ENCODE assay signal across 13 mouse cellular contexts in the genomic region with DNA sequence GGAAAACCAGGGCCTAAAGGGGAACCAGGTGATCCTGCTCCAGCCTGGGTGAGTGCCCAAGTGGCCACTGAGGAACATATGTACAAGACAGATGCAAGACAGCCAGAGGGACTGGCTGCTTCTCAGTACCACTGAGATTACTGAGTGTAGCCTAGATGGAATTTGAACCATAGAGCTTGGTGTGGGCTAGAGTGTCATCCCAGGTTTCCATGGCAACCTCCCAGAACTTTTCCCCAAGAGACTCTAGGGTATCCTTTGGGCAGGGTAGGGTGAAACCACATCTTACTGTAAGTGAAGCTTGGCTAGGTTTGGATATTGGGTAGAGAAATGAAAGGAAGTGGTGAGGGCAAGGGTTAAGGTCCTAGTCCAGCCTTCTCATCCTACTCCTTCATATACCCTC.
"Had no signal": no experiment of that assay in that cellular context is flagged by ENCODE, and none has a peak within 500 bp of the region (broad histone marks: within the 10 kb centered on the region; RNA-seq: fewer than 3 reads in every experiment).

No protein-coding gene starts in this region.

- H3K36me3 ChIP-seq: liver, embryonic 13.5 days; midbrain, embryonic 13.5 days; neural tube, embryonic 12.5 days had no signal

- H3K4me1 ChIP-seq: liver, embryonic 13.5 days had no signal

- H3K4me2 ChIP-seq: limb, embryonic 12.5 days; liver, embryonic 13.5 days; midbrain, embryonic 13.5 days; neural tube, embryonic 12.5 days had no signal

- H3K27me3 ChIP-seq: limb, embryonic 12.5 days; liver, embryonic 13.5 days; midbrain, embryonic 13.5 days; neural tube, embryonic 12.5 days had no signal

- H3K27ac ChIP-seq: limb, embryonic 12.5 days; liver, embryonic 13.5 days; midbrain, embryonic 13.5 days; neural tube, embryonic 12.5 days had no signal

- H3K4me3 ChIP-seq: limb, embryonic 12.5 days; liver, embryonic 13.5 days; midbrain, embryonic 13.5 days; neural tube, embryonic 12.5 days had no signal

- H3K9ac ChIP-seq: limb, embryonic 12.5 days; liver, embryonic 13.5 days; midbrain, embryonic 13.5 days; neural tube, embryonic 12.5 days had no signal

- ATAC-seq: midbrain, embryonic 13.5 days had no signal

- DNase-seq: kidney, adult 11 months; kidney, adult 9 months; kidney, postnatal 10 days; liver; liver, embryonic 13.5 days; lung, adult 18-20 months; retina, postnatal 1 day; right cerebral cortex, postnatal 4 days; spleen, adult 18-20 months; thymus, postnatal 36 days had no signal

- H3K9me3 ChIP-seq: limb, embryonic 12.5 days; liver, embryonic 13.5 days; midbrain, embryonic 13.5 days; neural tube, embryonic 12.5 days had no signal
